Mouse (Mus musculus): ENCODE results near the gene Kif16b. TPM values are rescaled to one million over a fixed set of nuclear protein-coding genes. Genes with fewer than 3 reads are reported as not detected.

Gene Kif16b
- 22.8 TPM for polyA plus RNA-seq (2017; shearing (Covaris generic))

GRCm38 (mm10) chr2:142900862-142901805, at the start of gene Kif16b:
TSS of gene Kif16b (minus strand) at chr2:142901531.

Other genes with a start within 250 kb of the Kif16b start
- gene Snrpb2, start 161.5 kb upstream of the Kif16b start, polyA plus RNA-seq (2017; shearing (Covaris generic)), result 53.4 TPM
- not detected for gene Otor, start 176.9 kb upstream of the Kif16b start, polyA plus RNA-seq (2017; shearing (Covaris generic))

All from effector memory CD4-positive, alpha-beta T cell, adult 5 months (primary cell).